Mouse (Mus musculus): ENCODE results near the gene Madcam1. TPM values are rescaled to one million over a fixed set of nuclear protein-coding genes. Genes with fewer than 3 reads are reported as not detected.

The Madcam1 gene
- polyA plus RNA-seq, 1 experiment from 2014 or later, result 2.3 TPM

GRCm38 (mm10) chr10:79665051-79665450, 692 bp downstream of the Madcam1 start:
- Histone ChIP-seq H3K36me3 (ENCODE audit: insufficient read depth, low read length) (no peaks in the 10 kb centered on the region), H3K4me2 (replicated peaks; ENCODE audit: low read depth, low read length) (no peak overlapping the region), H3K9me3 (ENCODE audit: low read length) (no peaks in the 10 kb centered on the region), H3K27me3 (ENCODE audit: insufficient read depth, low read length) (no peaks in the 10 kb centered on the region), H3K4me3 (ENCODE audit: low read length) (no peak overlapping the region), H3K27ac (ENCODE audit: low read length) (no peak overlapping the region), H3K9ac (replicated peaks; ENCODE audit: low read length) (no peak overlapping the region), H3K4me1 (ENCODE audit: insufficient read depth, low read length) (peaks cover 7% of the 10 kb centered on the region)
- no peak for ATAC-seq (ENCODE audit: low FRiP score, low TSS enrichment)
- WGBS, result 87% methylated on average over 8 of the region's 8 CpGs

- H3K4me3 ChIP-seq (ENCODE audit: low read length), result no peak overlapping the region
- WGBS, result 60% methylated on average over 9 of the region's 9 CpGs
- H3K9me3 ChIP-seq (ENCODE audit: low read length), result no peaks in the 10 kb centered on the region
- H3K36me3 ChIP-seq (ENCODE audit: insufficient read depth, low read length), result no peaks in the 10 kb centered on the region
- peaks cover 18% of the 10 kb centered on the region for H3K4me1 ChIP-seq (ENCODE audit: insufficient read depth, low read length)
- H3K27ac ChIP-seq (ENCODE audit: low read length), result no peak overlapping the region
- no peaks in the 10 kb centered on the region for H3K27me3 ChIP-seq (ENCODE audit: insufficient read depth, low read length)
- no peak overlapping the region for H3K9ac ChIP-seq (replicated peaks; ENCODE audit: low read length)
- no peak for ATAC-seq (ENCODE audit: low FRiP score, low TSS enrichment)
- H3K4me2 ChIP-seq (replicated peaks; ENCODE audit: low read depth, low read length), result no peak overlapping the region
Observed at GRCm38 (mm10) chr10:79666493-79666892, 2.1 kb downstream of the Madcam1 start.

GRCm38 (mm10) chr10:79668076-79668475, 3.7 kb downstream of the Madcam1 start:
- H3K27ac ChIP-seq (ENCODE audit: low read length), result no peak overlapping the region
- H3K36me3 ChIP-seq (ENCODE audit: insufficient read depth, low read length), result peaks cover 1% of the 10 kb centered on the region; the same call in 1 of the 2 replicates
- no peaks in the 10 kb centered on the region for H3K9me3 ChIP-seq (ENCODE audit: low read length)
- no peak overlapping the region for H3K9ac ChIP-seq (replicated peaks; ENCODE audit: low read length)
- no peaks in the 10 kb centered on the region for H3K27me3 ChIP-seq (ENCODE audit: insufficient read depth, low read length)
- ATAC-seq (ENCODE audit: low FRiP score, low TSS enrichment), result no peak
- H3K4me1 ChIP-seq (ENCODE audit: insufficient read depth, low read length), result peaks cover 29% of the 10 kb centered on the region
- WGBS, result 85% methylated on average over 5 of the region's 5 CpGs
- H3K4me3 ChIP-seq (ENCODE audit: low read length), result no peak overlapping the region
- H3K4me2 ChIP-seq (replicated peaks; ENCODE audit: low read depth, low read length), result no peak overlapping the region

GRCm38 (mm10) chr10:79668771-79669575, 4.6 kb downstream of the Madcam1 start, which contains the start of gene Tpgs1:
Gene Tpgs1 (plus strand): TSS chr10:79669369.
- peak; percentile 59 for ATAC-seq (ENCODE audit: low FRiP score, low TSS enrichment)
- peak within 1 kb of the TSS; percentile 92 for H3K4me2 ChIP-seq (replicated peaks; ENCODE audit: low read depth, low read length)

GRCm38 (mm10) chr10:79669576-79670057, 5.3 kb downstream of the Madcam1 start:
- Histone ChIP-seq H3K36me3 (ENCODE audit: insufficient read depth, low read length) (peaks cover 8% of the 10 kb centered on the region), H3K4me1 (ENCODE audit: insufficient read depth, low read length) (peaks cover 22% of the 10 kb centered on the region), H3K27me3 (ENCODE audit: insufficient read depth, low read length) (no peaks in the 10 kb centered on the region), H3K4me3 (ENCODE audit: low read length) (peak overlapping the region; percentile 95), H3K27ac (ENCODE audit: low read length) (peak overlapping the region; percentile 95), H3K9me3 (ENCODE audit: low read length) (no peaks in the 10 kb centered on the region), H3K9ac (replicated peaks; ENCODE audit: low read length) (peak overlapping the region; percentile 94), H3K4me2 (replicated peaks; ENCODE audit: low read depth, low read length) (peak overlapping the region; percentile 92)
- ATAC-seq (ENCODE audit: low FRiP score, low TSS enrichment), result peak; percentile 54
- under 1% methylated on average over 47 of the region's 47 CpGs for WGBS

More at GRCm38 (mm10) chr10:79668771-79669575, 4.6 kb downstream of the Madcam1 start, which contains the start of gene Tpgs1:
- Histone ChIP-seq H3K27ac (ENCODE audit: low read length) (peak within 1 kb of the TSS; percentile 95), H3K27me3 (ENCODE audit: insufficient read depth, low read length) (no peaks in the 10 kb centered on the region), H3K9me3 (ENCODE audit: low read length) (no peaks in the 10 kb centered on the region), H3K4me3 (ENCODE audit: low read length) (peak within 1 kb of the TSS; percentile 95), H3K9ac (replicated peaks; ENCODE audit: low read length) (peak within 1 kb of the TSS; percentile 94), H3K36me3 (ENCODE audit: insufficient read depth, low read length) (peaks cover 4% of the 10 kb centered on the region; the same call in 1 of the 2 replicates), H3K4me1 (ENCODE audit: insufficient read depth, low read length) (peaks cover 27% of the 10 kb centered on the region)
- under 1% methylated on average over 42 of the region's 45 CpGs for WGBS

- WGBS, result 22% methylated on average over 15 of the region's 15 CpGs
- ATAC-seq (ENCODE audit: low FRiP score, low TSS enrichment), result peak; percentile 22
- H3K27me3 ChIP-seq (ENCODE audit: insufficient read depth, low read length), result no peaks in the 10 kb centered on the region
- H3K9me3 ChIP-seq (ENCODE audit: low read length), result no peaks in the 10 kb centered on the region
- H3K36me3 ChIP-seq (ENCODE audit: insufficient read depth, low read length), result peaks cover 12% of the 10 kb centered on the region
- peak overlapping the region; percentile 94 for H3K9ac ChIP-seq (replicated peaks; ENCODE audit: low read length)
- H3K4me2 ChIP-seq (replicated peaks; ENCODE audit: low read depth, low read length), result peak overlapping the region; percentile 92
- H3K27ac ChIP-seq (ENCODE audit: low read length), result peak overlapping the region; percentile 95
- peak overlapping the region; percentile 95 for H3K4me3 ChIP-seq (ENCODE audit: low read length)
- H3K4me1 ChIP-seq (ENCODE audit: insufficient read depth, low read length), result peaks cover 22% of the 10 kb centered on the region
Observed at GRCm38 (mm10) chr10:79670071-79670888, 5.9 kb downstream of the Madcam1 start.

GRCm38 (mm10) chr10:79671396-79672087, 7.2 kb downstream of the Madcam1 start:
- Histone ChIP-seq H3K4me2 (replicated peaks; ENCODE audit: low read depth, low read length) (peak overlapping the region; percentile 92), H3K27me3 (ENCODE audit: insufficient read depth, low read length) (no peaks in the 10 kb centered on the region), H3K4me1 (ENCODE audit: insufficient read depth, low read length) (peaks cover 22% of the 10 kb centered on the region), H3K4me3 (ENCODE audit: low read length) (peak overlapping the region; percentile 95), H3K9ac (replicated peaks; ENCODE audit: low read length) (peak overlapping the region; percentile 25; the same call in 1 of the 2 replicates), H3K36me3 (ENCODE audit: insufficient read depth, low read length) (peaks cover 18% of the 10 kb centered on the region), H3K9me3 (ENCODE audit: low read length) (no peaks in the 10 kb centered on the region), H3K27ac (ENCODE audit: low read length) (peak overlapping the region; percentile 95)
- 15% methylated on average over 6 of the region's 6 CpGs for WGBS
- peak; percentile 24 for ATAC-seq (ENCODE audit: low FRiP score, low TSS enrichment)

- 0 out of 2 replicates have a peak overlapping the region, but pooled peaks have one; percentile 92 for H3K4me2 ChIP-seq (replicated peaks; ENCODE audit: low read depth, low read length)
Observed at GRCm38 (mm10) chr10:79672088-79672455, 7.7 kb downstream of the Madcam1 start.

GRCm38 (mm10) chr10:79673054-79673453, 8.7 kb downstream of the Madcam1 start:
- H3K4me2 ChIP-seq (replicated peaks; ENCODE audit: low read depth, low read length), result no peak overlapping the region
- peaks cover 22% of the 10 kb centered on the region for H3K4me1 ChIP-seq (ENCODE audit: insufficient read depth, low read length)
- no peak overlapping the region for H3K4me3 ChIP-seq (ENCODE audit: low read length)
- H3K27ac ChIP-seq (ENCODE audit: low read length), result no peak overlapping the region
- WGBS, result 79% methylated on average over 3 of the region's 3 CpGs
- no peak overlapping the region for H3K9ac ChIP-seq (replicated peaks; ENCODE audit: low read length)
- peaks cover 18% of the 10 kb centered on the region for H3K36me3 ChIP-seq (ENCODE audit: insufficient read depth, low read length)
- no peak for ATAC-seq (ENCODE audit: low FRiP score, low TSS enrichment)
- H3K9me3 ChIP-seq (ENCODE audit: low read length), result no peaks in the 10 kb centered on the region
- no peaks in the 10 kb centered on the region for H3K27me3 ChIP-seq (ENCODE audit: insufficient read depth, low read length)

More at GRCm38 (mm10) chr10:79672088-79672455, 7.7 kb downstream of the Madcam1 start:
- Histone ChIP-seq H3K9ac (replicated peaks; ENCODE audit: low read length) (0 out of 2 replicates have a peak overlapping the region, but pooled peaks have one; percentile 25), H3K27me3 (ENCODE audit: insufficient read depth, low read length) (no peaks in the 10 kb centered on the region), H3K9me3 (ENCODE audit: low read length) (no peaks in the 10 kb centered on the region), H3K4me1 (ENCODE audit: insufficient read depth, low read length) (peaks cover 22% of the 10 kb centered on the region), H3K4me3 (ENCODE audit: low read length) (no peak overlapping the region; the same call in 1 of the 2 replicates), H3K36me3 (ENCODE audit: insufficient read depth, low read length) (peaks cover 18% of the 10 kb centered on the region), H3K27ac (ENCODE audit: low read length) (peak overlapping the region; percentile 95)
- WGBS, result 46% methylated on average over 3 of the region's 3 CpGs
- no peak for ATAC-seq (ENCODE audit: low FRiP score, low TSS enrichment)

All from kidney, embryonic 16.5 days (tissue).